Mouse (Mus musculus) adrenal gland, adult 18-20 months (tissue): ENCODE results near the gene Vps45. TPM values are rescaled to one million over a fixed set of nuclear protein-coding genes. Genes with fewer than 3 reads are reported as not detected.

Experiments
- DNase-seq, 2 experiments: peaks; one replicate each; pipeline ENCODE4 v3.0.0; 2021 to 2022; ENCODE audit warnings: low spot score in 2 of 2
- total RNA-seq, 2 experiments: library from RNA; stranded (reverse); gene quantifications; 1 replicate in 1 of 2; 2 replicates in 1 of 2; pipeline ENCODE4 v1.2.3; 2021

Vps45 gene
- total RNA-seq, 2 experiments from 2014 or later: 26.4 to 31.4 TPM

GRCm38 (mm10) chr3:95999308-96000079, 58.8 kb downstream of the Vps45 start:
- no peak for DNase-seq

DNA sequence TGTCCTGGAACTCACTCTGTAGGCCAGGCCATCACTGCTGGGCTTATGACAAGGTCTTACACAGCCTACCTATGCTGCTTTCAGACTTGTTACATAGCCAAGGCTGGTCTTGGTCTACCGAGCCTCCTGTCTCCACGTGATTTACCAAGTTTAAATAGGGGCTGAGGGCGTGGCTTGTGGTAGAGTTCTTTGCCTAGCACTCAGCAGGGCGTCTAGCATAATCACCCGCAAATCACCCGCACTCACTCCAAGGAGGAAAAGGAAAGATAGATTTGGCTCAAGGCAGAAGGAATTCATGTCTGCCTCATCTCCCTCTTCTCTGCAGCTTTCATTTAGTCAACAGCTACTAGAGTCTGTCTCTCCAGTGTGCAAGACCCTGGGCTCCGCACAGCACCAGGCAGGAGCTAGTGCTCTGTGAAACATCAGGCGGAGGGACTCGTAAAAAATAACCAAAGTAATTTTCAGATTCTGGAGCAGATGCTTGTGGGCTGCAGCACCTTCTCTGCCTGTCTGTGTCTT, 61.0 kb downstream of the Vps45 start:
- DNase-seq: no peak

DNA sequence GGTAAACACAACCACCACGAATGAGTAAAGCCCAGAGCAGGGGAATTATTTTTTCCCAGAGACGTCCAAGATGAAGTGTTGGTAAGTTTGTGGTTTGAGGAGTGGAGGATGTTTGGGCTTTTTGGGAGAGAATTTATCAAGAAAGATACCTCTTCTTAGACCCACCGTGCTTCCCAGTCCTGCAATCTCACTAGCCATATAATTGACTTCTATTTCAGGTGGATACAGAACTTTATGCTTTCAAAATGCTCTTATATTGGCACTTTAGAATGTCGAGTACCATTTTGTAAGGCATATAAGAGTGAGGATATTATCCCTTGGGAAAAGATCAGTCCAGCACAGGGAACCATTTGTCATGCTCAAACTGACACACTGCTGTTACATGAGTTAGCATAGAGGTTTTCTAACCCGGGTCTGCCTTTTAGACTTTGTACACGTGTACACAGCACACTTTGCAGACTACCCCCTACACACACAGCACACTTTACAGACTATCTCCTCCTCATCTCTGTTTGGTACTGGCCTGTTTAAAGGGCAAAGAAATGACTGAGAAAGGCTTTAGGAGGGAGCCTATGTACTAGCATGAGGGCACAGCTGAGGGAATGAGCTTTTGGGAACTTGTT, 61.7 kb downstream of the Vps45 start:
- DNase-seq: no peak

DNA sequence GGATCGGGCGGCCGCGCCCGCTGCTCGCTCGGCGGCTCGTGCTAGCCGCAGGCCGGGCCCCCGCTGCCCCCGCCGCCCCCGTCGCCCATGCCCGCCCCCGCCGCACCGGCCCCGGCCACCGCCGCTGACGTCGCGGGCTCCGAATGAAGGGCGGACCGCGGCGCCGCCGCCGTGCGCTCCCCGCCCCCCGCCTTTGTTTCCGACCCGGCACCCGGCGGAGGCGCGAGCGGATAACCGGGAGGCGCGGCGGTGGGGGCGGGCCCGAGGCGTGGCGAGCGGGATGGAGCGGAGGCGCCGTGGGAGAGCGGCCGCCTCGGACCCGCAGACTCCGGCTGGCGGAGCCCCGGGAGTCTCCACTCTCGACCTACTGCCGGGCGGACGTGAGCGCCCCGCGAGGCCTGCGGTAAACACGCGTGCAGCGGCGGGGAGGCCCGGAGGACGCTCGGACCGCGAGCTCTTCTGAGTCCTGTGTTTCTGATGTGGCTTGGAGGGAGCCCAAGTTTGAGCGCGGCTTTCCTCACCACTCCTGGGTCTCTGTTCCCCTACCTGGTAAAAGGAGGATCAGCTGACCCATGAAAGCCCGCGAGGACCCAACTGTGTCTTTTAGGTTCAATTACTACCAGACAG, 62.4 kb downstream of the Vps45 start, which contains the start of gene Plekho1:
Gene Plekho1 (minus strand): TSS at position 200 of the 627 bp plus-strand sequence.
- DNase-seq: peak; percentile 69 to 79

DNA sequence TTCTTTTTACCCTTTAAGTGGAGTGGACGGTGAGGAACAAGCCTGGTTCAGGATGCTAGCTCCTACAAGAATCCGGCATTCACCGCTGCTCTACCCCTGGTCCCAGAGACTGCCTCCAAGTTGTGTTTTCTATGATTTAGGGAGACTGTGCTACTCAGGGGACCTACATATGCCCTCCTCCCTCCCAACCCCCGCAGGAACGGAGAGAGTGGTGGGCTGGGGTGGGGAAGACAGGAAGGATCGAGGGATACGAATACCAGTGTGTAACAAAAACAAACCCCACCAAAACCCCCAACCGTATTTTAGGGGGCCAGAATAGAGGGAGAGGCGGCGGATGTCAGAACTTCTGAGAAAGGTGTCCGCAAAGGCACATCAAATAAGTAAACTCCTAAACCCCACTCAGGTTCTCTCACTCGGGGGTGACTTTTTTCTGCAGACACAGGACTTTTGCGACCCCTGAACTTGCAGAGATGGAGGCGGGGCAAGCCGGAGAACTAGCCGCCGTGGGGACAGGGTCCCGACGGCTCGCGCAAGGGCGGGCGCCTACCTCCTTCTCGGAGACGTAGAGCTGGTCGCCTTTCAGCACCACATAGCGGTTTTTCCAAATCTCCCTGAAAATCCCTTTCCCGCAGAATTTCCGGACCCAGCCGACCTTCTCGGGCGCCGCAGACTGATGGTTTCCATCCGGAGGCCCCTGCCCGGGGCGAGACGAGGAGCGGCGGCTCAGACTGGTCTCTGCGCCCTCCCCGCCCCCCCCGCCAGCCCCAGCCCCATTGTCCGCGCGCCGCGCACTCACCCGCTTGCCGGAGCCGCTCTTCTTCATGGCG, 63.1 kb downstream of the Vps45 start:
- peak; percentile 30 to 44 for DNase-seq

- DNase-seq: no peak
These were observed 63.9 kb downstream of the Vps45 start for GRCm38 (mm10) chr3:95994381-95994846.

- no peak for DNase-seq
These were observed 64.4 kb downstream of the Vps45 start for GRCm38 (mm10) chr3:95993881-95994280.

- DNase-seq: no peak
These were observed 65.2 kb downstream of the Vps45 start for GRCm38 (mm10) chr3:95992990-95993603.

GRCm38 (mm10) chr3:95990413-95990941, 67.8 kb downstream of the Vps45 start:
- DNase-seq: no peak

- DNase-seq: no peak
These were observed 69.3 kb downstream of the Vps45 start for GRCm38 (mm10) chr3:95988969-95989368.

GRCm38 (mm10) chr3:95988138-95988537, 70.1 kb downstream of the Vps45 start:
- DNase-seq: no peak

DNA sequence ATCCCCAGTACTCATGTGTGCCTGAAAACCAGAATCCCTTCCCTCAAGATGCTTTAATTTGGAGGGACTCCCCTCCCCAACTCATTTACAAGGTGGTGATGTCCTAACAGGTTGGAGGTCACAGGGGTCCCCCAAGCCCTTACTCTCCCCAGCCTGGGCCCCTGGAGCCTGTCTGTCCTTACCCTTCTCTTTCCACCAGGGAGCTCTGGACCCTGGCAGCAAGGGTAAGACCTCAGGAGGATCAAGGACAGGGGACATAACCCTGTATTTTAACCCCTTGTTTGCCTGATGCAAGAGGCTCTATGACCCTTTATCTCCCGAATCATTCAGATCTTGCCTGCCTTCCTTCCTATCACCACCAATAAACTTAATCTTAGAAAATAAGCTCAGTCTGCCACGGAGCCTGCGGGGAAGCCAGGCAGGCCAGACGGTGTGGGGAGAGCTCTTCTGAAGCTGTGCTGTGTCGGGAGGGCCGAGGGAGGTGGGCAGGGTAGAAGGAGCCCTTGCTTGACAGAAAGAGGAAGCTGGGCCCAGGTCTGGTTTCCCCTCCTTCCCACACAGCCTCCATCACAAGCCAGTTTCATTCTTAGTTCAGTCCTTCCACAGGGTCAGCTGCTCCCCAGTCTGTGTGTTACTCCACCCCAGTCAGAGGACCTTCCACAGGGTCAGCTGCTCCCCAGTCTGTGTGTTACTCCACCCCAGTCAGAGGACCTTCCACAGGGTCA, 70.7 kb downstream of the Vps45 start:
- no peak for DNase-seq

- no peak for DNase-seq
These were observed 71.3 kb downstream of the Vps45 start for GRCm38 (mm10) chr3:95986984-95987383.

DNA sequence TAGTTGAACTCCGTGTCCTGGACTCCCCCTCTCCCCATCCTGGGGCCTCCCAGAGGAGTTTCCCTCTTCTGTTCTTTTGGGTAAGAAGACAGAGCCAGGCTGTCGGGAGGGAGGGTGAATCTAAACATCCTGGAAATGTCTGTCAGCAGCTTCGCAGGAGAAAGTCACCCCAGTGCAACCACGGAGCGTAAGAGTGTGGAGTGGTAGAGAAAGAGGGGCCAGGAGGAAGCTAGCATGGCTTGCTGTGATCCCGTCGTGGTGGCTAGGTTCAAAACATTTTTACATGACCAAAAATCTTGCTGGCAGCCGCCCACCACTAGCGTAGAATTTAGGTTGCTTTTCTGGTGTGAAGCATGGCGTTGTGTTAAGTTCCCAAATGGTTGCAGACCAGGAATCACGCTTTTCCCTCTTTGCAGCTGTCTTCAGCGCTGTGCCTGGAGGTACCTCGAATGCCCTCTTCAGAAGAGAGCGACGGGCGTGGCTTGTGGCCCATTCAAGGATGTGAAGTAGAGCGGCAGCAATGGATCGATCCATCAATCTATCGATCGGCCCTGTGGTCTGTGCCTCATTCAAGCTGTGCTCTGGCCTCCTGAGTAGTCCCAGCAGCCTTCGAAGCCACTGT, 72.2 kb downstream of the Vps45 start:
- no peak for DNase-seq

DNA sequence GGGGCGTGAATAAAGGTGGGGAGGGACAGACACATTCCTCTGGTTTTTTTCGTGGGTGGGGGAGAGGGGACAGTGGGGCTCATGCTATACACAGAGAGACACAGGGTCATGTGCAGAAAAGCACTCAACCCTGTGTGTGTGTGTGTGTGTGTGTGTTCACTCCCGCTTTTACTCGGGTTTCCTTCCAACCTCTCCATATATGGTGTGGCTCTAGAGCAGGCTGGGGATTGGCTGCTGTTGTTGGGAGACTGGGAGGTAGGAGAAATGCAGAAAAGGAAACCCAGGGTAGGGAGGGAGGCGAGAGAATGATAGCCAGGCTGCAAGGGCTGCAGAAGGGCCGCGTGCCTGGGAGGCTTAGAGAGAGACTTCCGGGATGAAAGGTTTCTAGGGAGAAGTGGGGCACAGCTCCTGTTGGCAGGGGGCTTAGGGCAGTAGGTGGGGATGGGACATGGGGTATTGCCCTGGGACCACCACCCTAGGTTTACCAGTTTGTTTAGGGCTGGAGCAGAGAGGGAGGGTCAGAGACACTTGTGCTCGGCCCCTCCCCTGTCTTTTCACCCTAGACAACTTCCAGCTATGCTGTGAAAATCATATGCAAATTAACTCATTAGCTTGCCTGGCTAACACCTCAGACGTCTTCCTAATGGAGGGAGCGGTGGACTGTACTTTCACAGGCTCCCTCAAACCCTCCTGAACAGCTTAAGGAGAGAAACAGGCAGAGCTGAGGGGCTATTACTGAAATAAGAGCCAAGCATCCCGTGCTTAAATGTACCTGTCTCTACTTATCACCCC, 72.9 kb downstream of the Vps45 start:
- DNase-seq: no peak

DNA sequence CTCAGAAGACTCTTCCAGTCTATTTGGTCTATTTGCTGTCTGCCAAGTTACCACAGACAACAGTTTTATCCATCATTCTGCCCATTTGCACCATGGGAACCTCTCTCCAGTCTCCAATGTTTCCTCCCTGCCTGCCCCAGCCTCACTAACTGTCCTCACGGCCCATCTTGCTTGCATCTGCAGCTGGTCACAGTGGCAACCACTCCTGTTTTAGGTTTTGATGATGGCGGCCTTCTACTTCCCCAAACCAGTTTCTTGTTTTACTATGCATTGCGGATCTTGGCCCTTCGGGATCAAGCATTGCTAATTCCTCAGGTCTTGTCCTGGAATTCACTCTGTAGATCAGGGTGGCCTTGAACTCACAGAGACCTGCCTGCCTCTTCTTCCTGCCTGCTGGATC, 76.1 kb downstream of the Vps45 start:
- DNase-seq: no peak

DNA sequence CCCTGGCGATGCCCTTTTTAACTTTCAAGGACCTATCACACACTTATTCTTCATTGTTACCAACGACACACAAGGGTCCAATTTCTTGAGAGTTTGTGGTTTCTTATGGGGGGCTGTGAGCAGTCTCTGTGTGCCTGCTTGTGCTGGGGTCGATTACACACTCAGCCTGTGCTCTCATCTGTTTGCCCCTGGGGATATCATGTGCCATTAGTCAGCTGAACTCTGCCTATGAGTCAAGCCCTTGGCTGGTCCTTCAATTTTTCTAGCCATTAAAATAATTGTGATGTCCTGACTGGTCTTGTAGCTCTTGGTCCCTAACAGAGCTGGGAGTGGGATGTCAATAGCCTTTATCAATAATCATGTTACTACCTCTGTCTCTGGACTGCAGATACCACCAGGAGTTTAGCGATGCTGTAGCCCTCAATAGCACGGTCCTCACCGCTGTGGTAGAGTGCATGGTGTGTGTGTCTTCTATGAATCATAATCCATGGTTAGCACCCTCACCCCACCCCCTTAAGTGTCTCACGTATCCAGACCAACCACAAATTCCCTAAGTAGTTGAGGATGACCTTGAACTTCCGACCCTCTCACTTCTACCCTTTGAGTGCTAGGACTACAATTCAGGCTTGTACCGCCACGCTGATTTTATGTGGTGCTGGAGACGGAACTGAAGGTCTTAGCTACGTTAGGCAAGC, 77.8 kb downstream of the Vps45 start:
- DNase-seq: no peak

DNA sequence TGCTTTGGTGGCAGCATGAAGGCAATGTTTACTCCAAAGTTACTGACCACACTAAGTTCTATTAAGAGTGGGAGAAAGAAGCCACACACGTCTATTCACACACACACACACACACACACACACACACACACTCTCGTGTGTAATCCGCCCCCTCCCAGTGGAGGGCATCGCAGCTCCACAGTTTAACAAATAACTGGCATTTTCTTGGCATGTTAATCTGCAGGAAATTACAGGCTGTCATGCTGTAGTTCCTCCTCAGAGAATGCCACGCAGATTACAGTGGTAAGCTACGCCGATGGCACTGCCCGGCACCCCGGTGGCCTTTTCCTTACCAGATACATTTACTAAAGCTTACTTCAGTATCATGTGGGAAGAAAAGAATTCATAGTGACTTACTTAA, 80.0 kb downstream of the Vps45 start:
- no peak for DNase-seq
